Mouse (Mus musculus) erythroid progenitor cell, adult 5-6 weeks (primary cell): ENCODE data around the gene Tor1aip1. TPM values are rescaled to one million over a fixed set of nuclear protein-coding genes. Genes with fewer than 3 reads are reported as not detected.
"Not testable (repeated sequence)": the region's sequence is repeated elsewhere in the genome, so short reads cannot be mapped to it uniquely, and the experiment has no call there.

Source experiments
- ATAC-seq: replicated peaks from 2 replicates; pipeline ENCODE4 v1.8.0; 2016; ENCODE audit warnings: moderate number of reproducible peaks, mild to moderate bottlenecking, moderate TSS enrichment, inconsistent platforms; ENCODE audit not compliant: poor library complexity, low FRiP score, severe bottlenecking
- total RNA-seq, 2 experiments: library from RNA; stranded (forward) in 1 of 2; stranded (reverse) in 1 of 2; fragments of 150-400 nt in 1 of 2; fragments of 186-747, 209-891 nt in 1 of 2; gene quantifications; 2 replicates each; pipeline versions ENCODE4 v1.2.3 to v1.2.4; 2015 to 2017; ENCODE audit warnings: low replicate concordance in 2 of 2

Gene Tor1aip1
- total RNA-seq (2015; ENCODE audit: low replicate concordance) (85.1 and 91.9 TPM in 2 replicates), total RNA-seq (2017; ENCODE audit: low replicate concordance) (34.5 and 75.0 TPM in 2 replicates)

- ATAC-seq = peak; percentile 68
These were observed at the start of gene Tor1aip1 for GRCm38 (mm10) chr1:156035930-156036737. Tor1aip1 (minus strand) TSS chr1:156036480.

DNA sequence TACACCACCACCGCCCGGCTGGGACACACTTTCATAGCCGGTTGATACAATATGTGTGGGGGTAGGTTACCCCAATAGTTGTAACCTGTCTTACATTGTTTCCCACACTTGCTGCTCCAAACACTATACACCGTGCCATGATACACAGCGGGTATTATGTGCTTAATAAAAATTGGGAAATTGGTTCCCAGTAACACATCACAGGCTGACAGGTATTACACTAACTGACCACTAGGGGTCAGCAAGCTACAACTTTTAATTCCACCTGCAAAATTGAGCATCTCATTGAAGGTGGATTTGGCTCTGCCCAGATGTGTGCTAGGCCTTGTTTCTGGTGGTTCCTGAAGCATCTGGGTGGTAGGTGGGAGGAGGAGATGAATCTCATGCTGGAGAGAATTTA is 49.5 kb upstream of the Tor1aip1 start:
- ATAC-seq = peak; percentile 55; the same call in 1 of the 2 replicates

DNA sequence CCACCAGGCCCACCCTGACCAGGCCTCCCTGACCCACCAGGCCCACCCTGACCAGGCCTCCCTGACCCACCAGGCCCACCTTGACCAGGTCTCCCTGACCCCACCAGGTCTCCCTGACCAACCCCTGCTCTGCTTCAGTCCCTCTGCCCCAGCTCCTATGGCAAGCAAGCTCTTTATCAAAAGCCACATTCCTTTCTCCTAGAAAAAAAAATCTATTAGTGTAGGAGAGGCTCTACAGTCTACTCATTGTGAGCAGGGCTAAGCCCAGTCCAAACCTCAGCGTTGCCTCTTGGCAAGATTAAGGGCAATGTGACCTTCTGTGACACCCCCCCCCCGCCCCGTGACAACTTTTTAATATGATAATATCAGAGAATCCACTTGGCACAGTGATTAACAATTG is 48.3 kb upstream of the Tor1aip1 start:
- ATAC-seq = no peak

DNA sequence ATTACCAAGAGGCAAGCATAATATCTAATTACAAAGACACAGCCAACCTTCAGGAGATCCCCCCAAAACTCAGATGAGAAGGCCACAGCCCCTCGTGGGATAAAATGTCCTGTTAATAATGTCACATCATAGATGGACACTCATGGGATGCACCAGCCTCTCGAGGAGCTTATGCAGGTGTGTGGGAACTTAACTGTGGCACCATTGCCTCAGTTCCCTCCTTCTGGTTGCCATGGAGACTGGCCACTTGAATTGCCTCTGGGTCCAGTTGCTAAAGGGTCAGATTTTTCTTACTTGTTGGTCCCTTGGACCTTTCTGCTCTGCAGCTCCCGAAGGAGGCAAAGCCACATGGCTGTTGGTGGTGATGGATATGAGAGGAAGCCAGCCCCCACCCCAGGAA is 41.4 kb upstream of the Tor1aip1 start:
- ATAC-seq = no peak

- no peak for ATAC-seq
These were observed 40.2 kb upstream of the Tor1aip1 start for GRCm38 (mm10) chr1:156076474-156076873.

GRCm38 (mm10) chr1:156074575-156074974 is 38.3 kb upstream of the Tor1aip1 start:
- no peak for ATAC-seq

- no peak for ATAC-seq
These were observed 37.0 kb upstream of the Tor1aip1 start for GRCm38 (mm10) chr1:156073169-156073821.

- no peak for ATAC-seq
These were observed 33.8 kb upstream of the Tor1aip1 start for GRCm38 (mm10) chr1:156070106-156070505.

DNA sequence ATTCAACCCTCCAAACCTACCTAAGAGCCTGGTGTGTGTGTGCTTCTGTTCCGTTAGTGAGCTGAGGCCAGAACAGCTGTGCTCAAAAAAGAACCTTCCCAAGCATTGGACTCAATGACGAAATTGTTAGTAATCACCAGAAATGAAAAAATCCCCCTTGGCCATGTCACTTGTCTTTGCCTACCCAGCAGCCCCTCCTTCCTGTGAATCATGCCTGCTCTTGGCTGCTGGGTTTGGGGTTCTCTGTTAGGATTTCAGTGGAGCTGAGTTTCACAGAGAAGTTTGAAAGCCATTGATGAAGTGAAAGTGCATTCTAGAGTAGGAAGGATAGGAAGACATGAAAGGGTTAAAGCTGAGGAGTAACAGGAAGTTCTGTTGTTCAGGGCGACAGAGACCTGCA is 29.9 kb upstream of the Tor1aip1 start:
- no peak for ATAC-seq

- ATAC-seq = no peak
These were observed 25.9 kb upstream of the Tor1aip1 start for GRCm38 (mm10) chr1:156062193-156062592.

- ATAC-seq = no peak
These were observed 21.9 kb upstream of the Tor1aip1 start for GRCm38 (mm10) chr1:156058207-156058606.

DNA sequence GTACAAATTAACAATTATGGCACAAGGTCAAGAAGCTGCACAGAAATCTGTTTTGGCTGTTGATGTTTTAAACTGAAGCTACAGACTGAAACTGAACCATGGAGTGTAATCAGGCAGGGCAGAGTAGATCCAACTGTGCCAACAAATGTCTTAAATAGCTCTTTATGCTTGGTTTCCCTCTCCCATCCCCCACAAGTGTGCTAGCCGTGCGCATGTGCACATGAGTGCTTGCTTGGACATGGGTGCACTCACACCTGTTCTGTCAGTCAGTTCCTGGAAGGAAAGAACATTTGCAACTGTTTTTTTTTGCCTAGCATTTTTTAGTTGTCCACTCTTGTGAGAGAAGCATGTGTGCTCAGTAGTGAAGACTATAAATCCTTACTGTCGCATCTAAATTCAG is 10.4 kb upstream of the Tor1aip1 start:
- no peak for ATAC-seq

GRCm38 (mm10) chr1:156044211-156044611 is 7.9 kb upstream of the Tor1aip1 start:
- ATAC-seq = no peak

DNA sequence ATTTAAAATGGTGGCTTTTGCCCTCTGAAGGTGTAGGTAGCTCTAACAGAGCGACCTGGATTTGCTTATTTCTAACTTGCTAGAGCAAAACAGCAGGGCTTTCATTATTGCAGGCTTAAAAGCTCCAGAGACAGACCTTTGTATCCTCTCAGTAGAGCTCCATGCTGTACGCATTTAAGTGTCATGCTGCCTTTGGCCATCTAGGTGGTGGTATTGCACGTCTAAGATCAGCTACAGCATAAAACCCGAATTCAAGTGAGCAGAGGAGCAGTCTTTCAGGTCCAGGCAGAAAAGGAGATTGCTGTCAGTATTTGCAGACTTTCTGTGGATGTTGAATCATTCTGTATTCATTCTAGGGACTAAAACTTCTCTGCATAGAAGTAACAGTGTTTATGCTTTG is 6.7 kb upstream of the Tor1aip1 start:
- ATAC-seq = peak; percentile 48

- ATAC-seq = no peak
These were observed 6.2 kb upstream of the Tor1aip1 start for GRCm38 (mm10) chr1:156042481-156042880.

DNA sequence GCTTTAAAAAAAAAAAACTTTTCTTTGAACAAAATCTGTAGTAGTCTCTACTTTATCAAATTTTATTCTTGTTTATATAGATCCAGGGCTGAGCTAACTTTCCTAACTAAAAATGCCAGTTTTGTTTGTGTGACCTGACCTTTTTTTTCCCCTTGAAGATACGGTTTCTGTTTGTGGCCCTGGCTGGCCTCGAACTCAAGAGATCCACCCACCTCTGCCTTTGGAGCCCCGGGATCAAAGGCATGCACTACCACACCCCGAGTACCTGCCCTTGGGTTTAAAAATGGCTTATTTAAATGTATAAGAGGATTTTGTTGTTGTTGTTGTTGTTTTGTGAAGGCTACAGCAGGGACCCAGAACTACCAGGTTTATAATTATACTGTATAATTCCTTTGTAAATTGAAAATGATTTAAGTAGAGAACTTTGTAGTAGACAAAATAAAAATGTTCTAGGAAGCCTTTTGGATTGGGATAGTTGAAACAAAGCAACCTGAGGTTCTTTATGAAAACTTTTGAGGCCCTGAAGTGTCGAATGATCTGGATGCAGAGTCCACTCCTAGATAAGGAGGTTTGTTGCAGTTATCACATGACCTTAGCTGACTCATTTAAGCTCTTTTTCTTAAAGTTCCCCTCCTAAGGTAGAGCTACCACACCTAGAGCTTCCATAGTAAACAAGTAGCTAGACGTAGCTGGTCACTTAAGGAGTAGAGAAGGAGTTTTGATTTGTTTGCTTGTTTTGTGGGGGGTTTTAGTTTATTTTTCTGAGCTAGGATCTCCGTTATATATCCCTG is 5.4 kb upstream of the Tor1aip1 start:
- ATAC-seq = no peak

GRCm38 (mm10) chr1:156040731-156041401 is 4.6 kb upstream of the Tor1aip1 start:
- ATAC-seq = peak; percentile 77

- ATAC-seq = not testable (repeated sequence)
These were observed 3.7 kb upstream of the Tor1aip1 start for GRCm38 (mm10) chr1:156039989-156040388.

- peak; percentile 47 for ATAC-seq
These were observed 884 bp upstream of the Tor1aip1 start for GRCm38 (mm10) chr1:156037144-156037583.
